Mouse (Mus musculus): ENCODE results near the gene Yae1d1. TPM values are rescaled to one million over a fixed set of nuclear protein-coding genes. Genes with fewer than 3 reads are reported as not detected.
A peak's percentile ranks its signal among the peaks of the same experiment; 100 is the strongest.
"Not testable (repeated sequence)": the region's sequence is repeated elsewhere in the genome, so short reads cannot be mapped to it uniquely, and the experiment has no call there.

Yae1d1 gene
- polyA plus RNA-seq, 1 experiment from 2014 or later = 81.6 TPM

GRCm38 (mm10) chr13:17974734-17975133 lies 18.4 kb downstream of the Yae1d1 start:
- ATAC-seq (ENCODE audit: low FRiP score) = no peak
- Histone ChIP-seq H3K4me2 (replicated peaks) (no peak overlapping the region), H3K4me3 (no peak overlapping the region), H3K9ac (no peak overlapping the region), H3K27ac (no peak overlapping the region), H3K9me3 (replicated peaks) (peaks cover 4% of the 10 kb centered on the region; the same call in 1 of the 2 replicates), H3K36me3 (no peaks in the 10 kb centered on the region), H3K27me3 (no peaks in the 10 kb centered on the region), H3K4me1 (no peaks in the 10 kb centered on the region)
- WGBS = 95% methylated on average over 9 of the region's 9 CpGs

DNA sequence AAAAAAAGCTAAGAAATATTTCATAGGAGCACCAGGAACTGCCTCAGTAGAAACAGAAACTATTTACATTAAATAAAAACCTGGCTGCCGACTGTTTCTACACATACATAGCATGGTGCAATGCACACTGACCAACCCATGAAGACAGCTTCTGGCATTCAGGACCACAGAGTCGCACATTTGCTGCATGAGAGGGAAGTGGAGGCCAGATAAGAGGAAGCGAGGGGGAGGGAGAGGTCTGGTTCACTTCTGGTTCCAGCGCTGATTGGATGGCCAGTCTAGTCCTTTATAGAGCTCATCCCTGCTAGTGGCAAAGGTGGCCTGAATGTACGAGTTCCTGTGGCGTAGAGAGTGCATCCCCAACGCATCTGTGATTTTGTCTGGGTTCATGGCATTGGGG lies 32.5 kb downstream of the Yae1d1 start:
- no peaks in the 10 kb centered on the region for H3K27me3 ChIP-seq
- no peaks in the 10 kb centered on the region for H3K4me1 ChIP-seq
- no peaks in the 10 kb centered on the region for H3K36me3 ChIP-seq
- no peaks in the 10 kb centered on the region for H3K9me3 ChIP-seq (replicated peaks)
- no peak overlapping the region for H3K9ac ChIP-seq
- no peak overlapping the region for H3K27ac ChIP-seq
- WGBS = 83% methylated on average over 7 of the region's 7 CpGs
- ATAC-seq (ENCODE audit: low FRiP score) = no peak
- H3K4me3 ChIP-seq = no peak overlapping the region
- no peak overlapping the region for H3K4me2 ChIP-seq (replicated peaks)

DNA sequence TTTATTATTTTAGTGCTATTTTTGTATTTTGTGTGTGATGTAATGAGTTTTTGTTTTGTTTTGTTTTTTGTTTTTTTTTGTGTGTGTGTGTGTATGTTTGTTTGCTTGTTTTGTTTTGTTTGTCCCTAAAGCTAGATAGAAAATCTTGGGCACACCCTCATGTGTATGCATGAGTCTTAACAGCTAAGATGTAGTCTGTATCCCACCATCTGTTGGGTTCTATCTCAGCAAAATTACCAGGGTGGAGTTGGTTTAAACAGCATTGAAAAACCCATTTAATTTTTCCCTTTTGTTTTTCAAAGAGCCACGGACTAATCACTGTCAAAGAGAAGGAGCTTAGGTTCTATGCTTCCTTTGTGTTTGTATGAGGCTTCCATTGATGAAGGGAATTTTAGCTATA lies 38.9 kb downstream of the Yae1d1 start:
- WGBS = 46% methylated on average over 1 of the region's 1 CpGs
- no peak overlapping the region for H3K4me3 ChIP-seq
- no peak for ATAC-seq (ENCODE audit: low FRiP score)
- H3K4me2 ChIP-seq (replicated peaks) = no peak overlapping the region
- no peaks in the 10 kb centered on the region for H3K4me1 ChIP-seq
- no peaks in the 10 kb centered on the region for H3K9me3 ChIP-seq (replicated peaks)
- no peaks in the 10 kb centered on the region for H3K36me3 ChIP-seq
- no peaks in the 10 kb centered on the region for H3K27me3 ChIP-seq
- H3K27ac ChIP-seq = no peak overlapping the region
- H3K9ac ChIP-seq = no peak overlapping the region

GRCm38 (mm10) chr13:17950581-17950980 lies 42.6 kb downstream of the Yae1d1 start:
- H3K9me3 ChIP-seq (replicated peaks); H3K9ac ChIP-seq; H3K4me3 ChIP-seq; H3K4me2 ChIP-seq (replicated peaks); H3K36me3 ChIP-seq; ATAC-seq (ENCODE audit: low FRiP score); H3K27me3 ChIP-seq; H3K4me1 ChIP-seq; H3K27ac ChIP-seq: not testable (repeated sequence)
- 89% methylated on average over 8 of the region's 8 CpGs for WGBS

DNA sequence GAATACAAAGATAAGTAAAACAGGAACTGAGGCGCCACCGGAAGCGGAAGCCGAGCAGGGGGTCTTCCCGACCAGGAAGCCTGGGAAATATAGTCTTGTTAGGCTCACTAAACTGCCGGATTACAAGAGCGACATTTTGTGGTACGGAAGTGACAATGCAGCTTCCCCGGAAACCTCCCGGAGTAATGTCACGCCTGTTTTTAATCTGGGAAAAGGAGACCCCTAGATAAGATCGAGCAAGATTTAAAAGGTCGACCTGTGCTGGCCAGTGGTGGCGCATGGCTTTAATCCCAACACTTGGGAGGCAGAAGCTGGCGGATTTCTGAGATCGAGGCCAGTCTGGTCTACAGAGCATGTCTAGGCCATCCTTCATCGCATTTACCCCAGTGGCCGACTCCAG lies 43.6 kb downstream of the Yae1d1 start:
- no peaks in the 10 kb centered on the region for H3K27me3 ChIP-seq
- H3K27ac ChIP-seq = no peak overlapping the region
- H3K4me3 ChIP-seq = no peak overlapping the region
- 78% methylated on average over 18 of the region's 18 CpGs for WGBS
- no peaks in the 10 kb centered on the region for H3K4me1 ChIP-seq
- ATAC-seq (ENCODE audit: low FRiP score) = no peak
- no peak overlapping the region for H3K9ac ChIP-seq
- no peak overlapping the region for H3K4me2 ChIP-seq (replicated peaks)
- H3K36me3 ChIP-seq = no peaks in the 10 kb centered on the region
- H3K9me3 ChIP-seq (replicated peaks) = no peaks in the 10 kb centered on the region

DNA sequence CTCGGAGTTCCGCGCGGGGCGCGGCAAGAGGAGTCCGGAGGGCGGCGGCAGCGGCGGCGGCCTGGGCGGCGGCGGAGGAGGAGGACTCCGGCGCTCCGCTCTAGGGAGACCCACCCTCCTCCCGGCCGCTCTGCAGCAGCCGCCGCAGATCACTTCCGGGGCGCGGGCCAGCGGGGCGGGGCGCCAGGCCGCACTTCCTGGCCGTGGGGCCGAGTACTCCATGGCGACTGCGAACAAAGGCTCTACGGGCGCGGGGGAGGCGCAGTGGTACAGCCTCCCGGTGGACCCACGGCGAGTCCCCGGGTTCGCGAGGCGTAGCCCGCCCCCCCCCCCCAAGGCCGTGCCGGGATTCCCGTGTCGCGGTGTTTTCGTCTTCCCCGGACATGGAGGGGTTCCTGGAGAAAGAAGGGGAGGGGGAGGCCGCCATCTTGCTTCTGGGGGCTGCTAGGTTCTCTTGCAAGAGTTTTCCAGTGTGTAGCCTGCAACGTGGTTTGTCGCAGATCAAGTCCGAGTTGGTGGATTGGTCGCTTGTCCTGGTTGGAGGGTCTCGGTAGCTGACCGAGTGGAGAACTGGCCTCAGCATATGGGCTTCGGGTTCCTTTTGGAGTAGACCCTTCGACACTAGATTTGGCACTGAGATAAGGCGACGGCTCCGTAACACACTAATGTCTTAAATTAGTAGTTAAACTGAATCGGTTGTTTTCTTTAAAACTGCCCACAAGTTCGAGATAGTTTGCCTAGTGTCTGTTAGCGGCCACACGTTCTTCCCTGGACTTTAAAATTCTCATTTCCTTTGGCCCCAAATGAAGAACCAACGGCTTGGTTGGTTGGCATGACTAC lies 48.9 kb downstream of the Yae1d1 start, which contains the start of gene Rala:
Gene Rala, minus strand, starts transcription at position 162 of the 840 bp plus-strand sequence.
- no peaks in the 10 kb centered on the region for H3K9me3 ChIP-seq (replicated peaks)
- H3K27me3 ChIP-seq = no peaks in the 10 kb centered on the region
- peak within 1 kb of the TSS; percentile 96 for H3K9ac ChIP-seq
- peaks cover 7% of the 10 kb centered on the region for H3K4me1 ChIP-seq
- H3K27ac ChIP-seq = peak within 1 kb of the TSS; percentile 97
- ATAC-seq (ENCODE audit: low FRiP score) = peak; percentile 100
- 12% methylated on average over 41 of the region's 69 CpGs for WGBS
- no peaks in the 10 kb centered on the region for H3K36me3 ChIP-seq
- peak within 1 kb of the TSS; percentile 95 for H3K4me3 ChIP-seq
- peak within 1 kb of the TSS; percentile 76 for H3K4me2 ChIP-seq (replicated peaks)

GRCm38 (mm10) chr13:17943306-17944077 lies 49.7 kb downstream of the Yae1d1 start:
- WGBS = under 1% methylated on average over 55 of the region's 70 CpGs
- Histone ChIP-seq H3K27ac (peak overlapping the region; percentile 97), H3K4me1 (peaks cover 7% of the 10 kb centered on the region), H3K9me3 (replicated peaks) (no peaks in the 10 kb centered on the region), H3K9ac (peak overlapping the region; percentile 96), H3K4me3 (peak overlapping the region; percentile 95), H3K36me3 (no peaks in the 10 kb centered on the region), H3K27me3 (no peaks in the 10 kb centered on the region), H3K4me2 (replicated peaks) (peak overlapping the region; percentile 76)
- peak; percentile 83 for ATAC-seq (ENCODE audit: low FRiP score)

GRCm38 (mm10) chr13:17942338-17942737 lies 50.8 kb downstream of the Yae1d1 start:
- Histone ChIP-seq H3K9ac (0 out of 2 replicates have a peak overlapping the region, but pooled peaks have one; percentile 27), H3K27ac (no peak overlapping the region), H3K9me3 (replicated peaks) (no peaks in the 10 kb centered on the region), H3K27me3 (no peaks in the 10 kb centered on the region), H3K4me2 (replicated peaks) (peak overlapping the region; percentile 76), H3K4me3 (no peak overlapping the region), H3K36me3 (no peaks in the 10 kb centered on the region), H3K4me1 (peaks cover 7% of the 10 kb centered on the region)
- ATAC-seq (ENCODE audit: low FRiP score) = no peak
- WGBS = 73% methylated on average over 6 of the region's 6 CpGs

Other genes with a start within 250 kb of the Yae1d1 start
- gene Cdk13, start 188.3 kb downstream of the Yae1d1 start, polyA plus RNA-seq (2016; fragmentation: Nextera tagmentation; extraction: Ambion mirVana) = 20.8 and 22.8 TPM in 2 replicates
- gene Rala, start 49.1 kb downstream of the Yae1d1 start, polyA plus RNA-seq (2016; fragmentation: Nextera tagmentation; extraction: Ambion mirVana) = 144 and 154 TPM in 2 replicates

Measured in hindbrain, embryonic 12.5 days (tissue).